Mouse (Mus musculus): ENCODE results near the gene Clec10a. TPM values are rescaled to one million over a fixed set of nuclear protein-coding genes. Genes with fewer than 3 reads are reported as not detected.

Clec10a gene
- total RNA-seq (2023) = 10 to 100 TPM; 17.3 to 20.9 TPM

DNA sequence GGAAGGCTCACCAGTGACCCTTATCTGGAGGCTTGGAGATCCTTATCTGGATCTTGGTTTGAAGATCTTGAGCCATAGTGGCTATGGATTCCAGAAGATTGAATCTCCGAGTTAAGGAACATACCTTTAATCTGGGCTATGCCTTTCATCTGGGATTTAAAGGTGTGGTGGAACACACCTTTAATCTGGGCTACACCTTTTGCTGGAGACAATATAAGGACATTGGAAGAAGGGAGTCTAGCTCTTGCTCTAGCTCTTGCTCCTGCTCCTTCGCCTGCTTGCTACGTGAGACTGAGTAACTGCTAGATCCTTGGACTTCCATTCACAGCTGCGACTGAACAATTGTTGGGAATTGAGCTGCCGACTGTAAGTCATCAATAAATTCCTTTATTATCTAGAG, at the start of gene Clec10a:
Clec10a (plus strand) TSS at position 301 of the 400 bp plus-strand sequence.

DNA sequence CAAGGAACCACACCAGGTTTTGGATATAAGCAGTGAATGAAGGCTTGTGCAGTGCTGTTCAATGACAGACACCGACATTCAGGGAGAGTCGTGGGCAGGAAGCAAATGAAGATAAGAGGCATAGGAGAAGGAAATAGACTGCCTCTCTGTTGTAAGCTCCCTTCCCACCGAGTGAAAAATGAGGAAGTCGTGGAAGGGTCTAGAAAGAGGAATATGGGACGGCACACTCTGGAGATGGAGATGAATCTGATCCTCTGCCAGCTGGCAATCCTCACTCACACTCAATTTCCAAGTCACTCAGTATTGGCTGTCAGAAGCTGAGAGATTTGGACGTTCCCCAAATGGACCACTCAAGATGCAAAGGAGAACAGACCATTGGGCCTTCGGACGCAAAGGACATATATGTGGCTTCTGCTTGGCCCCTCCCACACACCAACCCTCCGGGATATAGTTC, 26.0 kb upstream of the Clec10a start, which contains the start of gene Mgl2:
Mgl2 (plus strand) TSS at position 404 of the 454 bp plus-strand sequence.

DNA sequence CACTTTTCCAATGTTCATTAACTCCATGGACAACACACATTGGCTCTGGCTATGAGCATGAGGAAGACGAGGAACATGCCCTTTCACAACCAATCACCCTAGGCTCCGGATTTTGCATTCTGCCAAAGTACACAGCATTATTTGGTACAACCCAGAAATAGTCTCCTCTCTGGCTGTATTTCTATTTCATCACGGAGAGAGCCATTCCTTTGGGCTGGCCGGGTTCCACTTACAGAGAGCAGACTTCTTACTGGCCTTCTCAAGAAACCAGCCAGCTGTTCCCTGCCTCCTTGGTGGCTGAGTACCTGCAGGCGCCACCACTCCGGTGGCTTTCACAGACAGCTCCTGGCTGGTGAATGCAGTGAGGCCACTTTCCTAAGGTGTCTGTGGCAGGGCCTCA, 56.4 kb downstream of the Clec10a start, which contains the start of gene Slc16a11:
Slc16a11 (plus strand) TSS at position 330 of the 400 bp plus-strand sequence.

Other genes with a start within 250 kb of the Clec10a start
- gene Gps2, start 242.3 kb upstream of the Clec10a start, total RNA-seq (2023) = 10 to 100 TPM; 69.0 to 84.5 TPM
- gene Eif5a, start 234.2 kb upstream of the Clec10a start, total RNA-seq (2023) = 100 to 1,000 TPM; 482 to 501 TPM
- not detected for gene Ybx2, start 220.4 kb upstream of the Clec10a start, total RNA-seq (2023)
- gene Slc2a4, start 208.0 kb upstream of the Clec10a start, total RNA-seq (2023) = 1 to 10 TPM in 1 of 2 experiments, under 1 TPM in 1; 0.97 to 1.3 TPM
- not detected for gene Cldn7, start 191.4 kb upstream of the Clec10a start, total RNA-seq (2023)
- 10 to 100 TPM; 75.0 to 80.3 TPM for gene Ctdnep1, start 175.0 kb upstream of the Clec10a start, total RNA-seq (2023)
- gene Elp5, start 173.7 kb upstream of the Clec10a start, total RNA-seq (2023) = 10 to 100 TPM; 24.3 to 31.0 TPM
- 100 to 1,000 TPM; 475 to 527 TPM for gene Gabarap, start 165.1 kb upstream of the Clec10a start, total RNA-seq (2023)
- gene Phf23, start 160.4 kb upstream of the Clec10a start, total RNA-seq (2023) = 10 to 100 TPM; 41.2 to 53.6 TPM
- 10 to 100 TPM; 15.0 to 18.2 TPM for gene Dvl2, start 155.6 kb upstream of the Clec10a start, total RNA-seq (2023)
- 10 to 100 TPM; 39.3 to 50.0 TPM for gene Acadvl, start 140.8 kb upstream of the Clec10a start, total RNA-seq (2023)
- 1 to 10 TPM; 5.5 to 5.8 TPM for gene Dlg4, start 139.3 kb upstream of the Clec10a start, total RNA-seq (2023)
- gene Asgr1, start 102.1 kb upstream of the Clec10a start, total RNA-seq (2023) = not detected
- not detected for gene Asgr2, start 63.6 kb upstream of the Clec10a start, total RNA-seq (2023)
- gene Mgl2, start 25.9 kb upstream of the Clec10a start, total RNA-seq (2023) = 10 to 100 TPM; 11.8 to 12.3 TPM
- gene Slc16a11, start 56.6 kb downstream of the Clec10a start, total RNA-seq (2023) = not detected
- gene Slc16a13, start 64.9 kb downstream of the Clec10a start, total RNA-seq (2023) = 1 to 10 TPM; 1.5 to 2.1 TPM
- gene Bcl6b, start 73.6 kb downstream of the Clec10a start, total RNA-seq (2023) = not detected
- 10 to 100 TPM; 42.2 to 47.4 TPM for gene 0610010K14Rik, start 81.7 kb downstream of the Clec10a start, total RNA-seq (2023)
- gene Gm21988, start 83.6 kb downstream of the Clec10a start, total RNA-seq (2023) = 1 to 10 TPM; 3.8 to 5.9 TPM
- gene Rnasek, start 83.6 kb downstream of the Clec10a start, total RNA-seq (2023) = 100 to 1,000 TPM; 108 to 111 TPM
- gene Alox12, start 99.2 kb downstream of the Clec10a start, total RNA-seq (2023) = under 1 TPM; 0.18 to 0.42 TPM
- 1 to 10 TPM in 1 of 2 experiments, under 1 TPM in 1; 0.62 to 1.0 TPM for gene Alox12e, start 166.4 kb downstream of the Clec10a start, total RNA-seq (2023)
- gene Alox15, start 195.8 kb downstream of the Clec10a start, total RNA-seq (2023) = 10 to 100 TPM in 1 of 2 experiments, 1 to 10 TPM in 1; 3.3 to 17.8 TPM

All from neutrophil, adult 83 days (primary cell).